Mouse (Mus musculus) cerebellum, adult 11 months (tissue): ENCODE measurements at regions not wholly inside any gene's neighbourhood (a gene's known extent, or its start where the extent isn't known, plus 50 kb on each side); places are given as distances from the start of the nearest gene placed in this dataset.

Experiments used
- DNase-seq: peaks from one replicate; pipeline ENCODE4 v3.0.0; 2022

- DNase-seq, result no peak
Observed at GRCm38 (mm10) chr11:42954169-42954568, 81.4 kb upstream of the Gm9972 start.

GRCm38 (mm10) chr11:42965732-42966131, 69.8 kb upstream of the Gm9972 start:
- no peak for DNase-seq

- DNase-seq, result no peak
Observed at GRCm38 (mm10) chr11:42978245-42978644, 57.3 kb upstream of the Gm9972 start.
